Mouse (Mus musculus) neural tube, embryonic 13.5 days (tissue): Measurements from ENCODE around the gene Lrrc49. TPM values are rescaled to one million over a fixed set of nuclear protein-coding genes. Genes with fewer than 3 reads are reported as not detected.
A peak's percentile ranks its signal among the peaks of the same experiment; 100 is the strongest.

Experiments
- ATAC-seq: fragments of 200-750 bp; cut with Nextera tagmentation; 2 replicates; pipeline ENCODE4 v1.8.0; 2017; ENCODE audit warnings: low read depth, mild to moderate bottlenecking, moderate TSS enrichment, moderate library complexity
- H3K27ac ChIP-seq: fragments of 300-500 bp; sonication (generic); replicated peaks from 2 replicates; pipeline ENCODE4 v1.5.1; 2015; ENCODE audit warnings: moderate library complexity, mild to moderate bottlenecking, inconsistent platforms
- H3K27me3 ChIP-seq: fragments of 300-500 bp; sonication (generic); 2 replicates; pipeline ENCODE4 v1.6.1; 2015; ENCODE audit warnings: mild to moderate bottlenecking, inconsistent platforms
- H3K36me3 ChIP-seq: fragments of 300-500 bp; sonication (generic); 2 replicates; pipeline ENCODE4 v1.6.1; 2015; ENCODE audit warnings: mild to moderate bottlenecking, inconsistent platforms
- H3K4me1 ChIP-seq: fragments of 300-500 bp; sonication (generic); replicated peaks from 2 replicates; pipeline ENCODE4 v1.6.1; 2015; ENCODE audit warnings: inconsistent platforms
- H3K4me2 ChIP-seq: fragments of 300-500 bp; sonication (generic); 2 replicates; pipeline ENCODE4 v1.6.1; 2015; ENCODE audit warnings: inconsistent platforms, mild to moderate bottlenecking, moderate library complexity
- H3K4me3 ChIP-seq: fragments of 300-500 bp; sonication (generic); 2 replicates; pipeline ENCODE4 v1.5.1; 2015; ENCODE audit warnings: mild to moderate bottlenecking, inconsistent platforms
- H3K9ac ChIP-seq: fragments of 300-500 bp; sonication (generic); 2 replicates; pipeline ENCODE4 v1.6.1; 2015; ENCODE audit warnings: moderate library complexity, mild to moderate bottlenecking, inconsistent platforms
- H3K9me3 ChIP-seq: fragments of 300-500 bp; sonication (generic); 2 replicates; pipeline ENCODE4 v1.6.1; 2016; ENCODE audit warnings: inconsistent platforms
- WGBS: fragments of 180-500 bp; shearing (Covaris S2); methylation state at CpG from one replicate; pipeline ENCODE4 v1.1.7; 2015; 5-methylcytosine and 5-hydroxymethylcytosine counted together
- polyA plus RNA-seq: library from polyadenylated mRNA; unstranded; fragments of >200 nt; fragmentation: Nextera tagmentation; extraction: Ambion mirVana; gene quantifications from 2 replicates; pipeline ENCODE4 v1.2.1, GENCODE M21; 2015

Lrrc49 gene
- polyA plus RNA-seq, 1 experiment from 2014 or later = 68.2 TPM

DNA sequence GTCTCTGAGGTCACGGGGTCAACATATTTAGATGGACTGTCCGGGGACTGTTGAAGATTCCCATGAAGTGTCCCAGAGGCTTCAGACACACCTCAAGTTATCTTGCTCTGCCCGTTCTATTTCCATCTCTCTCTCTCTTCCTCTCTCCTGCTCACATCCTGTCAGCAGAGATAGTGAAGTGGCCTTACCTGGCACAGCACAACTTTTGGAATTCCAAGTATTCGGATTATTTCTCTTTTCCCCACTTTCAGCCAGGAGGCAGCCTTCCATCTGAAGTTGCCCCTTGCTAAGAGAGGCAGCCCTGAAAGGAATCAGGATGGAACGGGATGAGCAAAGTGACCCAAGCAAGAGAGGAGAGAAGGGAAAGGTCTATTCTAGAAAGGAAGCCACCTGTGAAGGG is 161.8 kb downstream of the Lrrc49 start:
- Histone ChIP-seq H3K4me3 (no peak overlapping the region), H3K4me2 (no peak overlapping the region), H3K4me1 (peaks cover 25% of the 10 kb centered on the region), H3K27me3 (peaks cover 18% of the 10 kb centered on the region), H3K27ac (no peak overlapping the region), H3K9me3 (no peaks in the 10 kb centered on the region), H3K9ac (no peak overlapping the region), H3K36me3 (no peaks in the 10 kb centered on the region)
- no peak for ATAC-seq
- 77% methylated on average over 5 of the region's 5 CpGs for WGBS

DNA sequence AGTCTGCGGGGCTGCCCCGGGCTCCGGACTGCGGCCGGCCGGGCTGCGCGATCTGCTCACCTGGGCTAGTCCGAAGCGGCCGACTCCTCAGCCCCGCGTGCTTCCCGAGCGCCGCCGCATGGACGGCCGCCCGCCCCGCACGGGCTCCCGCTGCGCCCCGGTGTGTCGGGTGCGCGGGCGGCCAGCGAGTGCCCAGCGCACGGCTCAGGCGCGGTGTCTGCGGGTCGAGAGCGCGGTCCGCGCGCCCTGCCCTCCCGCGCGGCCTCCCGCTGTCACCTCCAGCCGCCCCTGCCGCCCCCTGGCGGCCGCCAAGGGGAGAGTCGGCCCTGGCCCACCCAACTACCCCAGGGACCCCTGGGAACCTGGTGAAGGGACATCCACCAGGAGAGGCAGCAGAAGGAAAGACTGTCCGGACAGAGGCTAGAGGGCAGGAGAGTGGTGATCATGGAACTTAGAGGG is 166.1 kb downstream of the Lrrc49 start, which contains the start of gene Thsd4:
Gene Thsd4 (minus strand): TSS at position 241 of the 459 bp plus-strand sequence.
- no peak within 1 kb of the TSS for H3K27ac ChIP-seq
- peak within 1 kb of the TSS; percentile 78 for H3K4me2 ChIP-seq
- peaks cover 69% of the 10 kb centered on the region for H3K4me1 ChIP-seq
- H3K4me3 ChIP-seq = peak within 1 kb of the TSS; percentile 48
- peak; percentile 26; the same call in 1 of the 2 replicates for ATAC-seq
- H3K9me3 ChIP-seq = no peaks in the 10 kb centered on the region
- H3K36me3 ChIP-seq = no peaks in the 10 kb centered on the region
- under 1% methylated on average over 48 of the region's 51 CpGs for WGBS
- peak within 1 kb of the TSS; percentile 75 for H3K9ac ChIP-seq
- peaks cover 33% of the 10 kb centered on the region for H3K27me3 ChIP-seq

DNA sequence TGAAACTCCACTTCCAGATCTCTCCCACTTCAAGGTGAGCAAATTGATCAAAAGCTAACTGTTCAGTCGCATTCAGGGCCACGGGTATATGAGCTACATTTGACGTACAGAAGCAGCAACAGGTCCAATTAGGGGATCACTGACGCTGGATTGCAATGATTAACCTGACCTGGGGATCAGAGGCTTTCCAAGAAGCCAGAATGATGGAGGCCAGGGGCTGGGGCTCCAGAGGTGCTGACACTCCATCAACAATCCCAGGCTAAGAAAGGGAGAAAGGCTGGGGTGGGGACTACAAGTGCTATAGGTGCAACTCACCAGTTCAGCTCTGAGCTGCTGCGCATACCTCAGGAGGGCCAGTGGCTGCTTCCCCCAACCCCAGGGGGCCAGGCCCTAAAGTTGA is 166.8 kb downstream of the Lrrc49 start:
- Histone ChIP-seq H3K9me3 (no peaks in the 10 kb centered on the region), H3K4me2 (peak overlapping the region; percentile 78), H3K27ac (no peak overlapping the region), H3K27me3 (peaks cover 38% of the 10 kb centered on the region), H3K9ac (peak overlapping the region; percentile 75), H3K4me3 (peak overlapping the region; percentile 48), H3K36me3 (no peaks in the 10 kb centered on the region), H3K4me1 (peaks cover 73% of the 10 kb centered on the region)
- 27% methylated on average over 5 of the region's 5 CpGs for WGBS
- ATAC-seq = no peak

DNA sequence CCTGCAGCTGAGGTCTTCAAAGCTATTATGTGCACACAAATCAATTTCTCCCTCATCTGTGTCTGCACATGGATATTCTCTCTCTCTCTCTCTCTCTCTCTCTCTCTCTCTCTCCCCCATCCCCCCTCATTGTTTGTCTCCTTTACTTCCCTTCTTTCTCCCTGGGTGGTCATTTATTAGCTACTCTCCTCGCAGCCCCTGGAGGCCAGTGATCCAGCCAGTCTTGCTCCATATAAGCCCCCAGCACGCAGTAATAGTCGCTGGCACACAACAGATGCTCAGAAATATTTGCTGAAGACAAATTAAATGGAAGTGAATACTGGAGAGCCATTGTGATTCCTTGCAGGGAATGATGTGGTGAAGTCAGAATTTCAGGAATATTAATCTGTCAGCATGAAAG is 168.4 kb downstream of the Lrrc49 start:
- Histone ChIP-seq H3K9ac (no peak overlapping the region), H3K27ac (peak overlapping the region; percentile 52), H3K9me3 (no peaks in the 10 kb centered on the region), H3K27me3 (peaks cover 45% of the 10 kb centered on the region), H3K4me2 (peak overlapping the region; percentile 78), H3K4me3 (no peak overlapping the region), H3K4me1 (peaks cover 63% of the 10 kb centered on the region), H3K36me3 (no peaks in the 10 kb centered on the region)
- WGBS = 4% methylated on average over 3 of the region's 3 CpGs
- no peak for ATAC-seq

Other genes starting within 250 kb of the Lrrc49 start
- 8.6 and 8.7 TPM in 2 replicates for gene Thsd4, start 166.1 kb downstream of the Lrrc49 start, polyA plus RNA-seq
- 10.6 and 11.9 TPM in 2 replicates for gene Larp6, start 24.8 kb upstream of the Lrrc49 start, polyA plus RNA-seq
- 26.0 and 29.4 TPM in 2 replicates for gene Uaca, start 106.4 kb upstream of the Lrrc49 start, polyA plus RNA-seq